Mouse (Mus musculus) small intestine, adult 2 months (tissue): ENCODE data around the gene Lhx1.

Source experiments
- CTCF ChIP-seq: fragments of 200-500 bp; IDR thresholded peaks from 2 replicates; pipeline ENCODE4 v1.5.1; 2012; ENCODE audit warnings: low read depth, mild to moderate bottlenecking, control low read depth, inconsistent platforms, low read length, moderate library complexity, mixed read lengths; ENCODE audit not compliant: insufficient replicate concordance, insufficient read length; ENCODE audit errors: extremely low read depth
- POLR2A ChIP-seq: fragments of 200-500 bp; IDR thresholded peaks from 2 replicates; pipeline ENCODE4 v1.6.1; 2012; ENCODE audit warnings: low read depth, mild to moderate bottlenecking, control low read depth, inconsistent platforms, low read length, moderate library complexity

DNA sequence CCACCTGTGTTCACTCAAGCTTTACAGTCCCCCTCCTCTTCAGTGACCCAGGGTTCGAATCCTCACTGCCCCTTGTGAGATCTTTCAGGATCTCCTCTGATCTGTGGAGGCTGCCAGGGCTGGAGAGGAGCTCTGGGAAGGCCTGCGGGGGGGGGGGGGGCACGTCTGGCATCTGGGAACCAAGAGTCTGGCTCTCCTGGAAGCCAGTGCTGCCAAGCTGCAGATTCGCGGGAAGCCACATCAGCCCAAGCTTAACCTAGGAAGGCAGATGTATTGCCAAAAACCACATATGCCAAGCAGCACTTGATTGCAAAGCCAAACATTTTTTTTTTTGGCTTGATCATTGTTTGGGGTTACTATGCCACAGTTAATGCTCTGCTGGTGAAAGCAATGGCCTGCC, 36.2 kb upstream of the Lhx1 start:
- TF ChIP-seq CTCF (no peak), POLR2A (no peak)
